Mouse (Mus musculus) spleen, adult 2 months (tissue): ENCODE data around the gene Emc1.

Experiments
- CTCF ChIP-seq: fragments of 200-500 bp; IDR thresholded peaks from 2 replicates; pipeline ENCODE4 v1.5.1; 2011; ENCODE audit warnings: mild to moderate bottlenecking, inconsistent platforms; ENCODE audit not compliant: insufficient read depth, insufficient read length, insufficient replicate concordance; ENCODE audit errors: extremely low read depth
- POLR2A ChIP-seq: fragments of 200-500 bp; IDR thresholded peaks from 2 replicates; pipeline ENCODE4 v1.6.1; 2011; ENCODE audit warnings: low read depth, low read length, inconsistent platforms

DNA sequence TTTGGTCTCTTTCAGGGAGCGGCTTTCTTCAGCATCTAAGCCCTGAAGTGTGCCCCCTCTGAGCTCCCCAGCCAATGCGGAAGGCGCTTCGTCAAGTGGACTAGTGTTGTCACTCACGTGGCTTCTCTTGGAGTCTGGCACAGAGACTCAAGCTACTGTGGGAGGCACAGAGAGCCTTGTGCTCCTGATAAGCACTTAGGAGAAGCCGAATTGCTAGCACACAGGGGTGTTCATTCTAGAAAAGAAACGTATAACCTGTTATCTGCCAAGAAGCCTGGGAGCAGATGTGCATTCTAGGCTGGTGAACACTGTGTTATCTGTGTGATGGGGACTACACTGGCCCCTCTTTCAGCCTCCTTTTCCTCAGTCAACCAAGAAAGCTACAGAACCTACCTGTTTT, 16.9 kb upstream of the Emc1 start:
- TF ChIP-seq CTCF (no peak), POLR2A (no peak)
